Mouse (Mus musculus) heart, adult 2 months (tissue): ENCODE measurements at regions not wholly inside any gene's neighbourhood (a gene's known extent, or its start where the extent isn't known, plus 50 kb on each side); places are given as distances from the start of the nearest gene placed in this dataset.

Experiments
- CTCF ChIP-seq: fragments of 200-600 bp; IDR thresholded peaks from 2 replicates; pipeline ENCODE4 v1.8.1; 2022; ENCODE audit warnings: antibody characterized with exemption, mild to moderate bottlenecking, moderate library complexity
- POLR2A ChIP-seq: fragments of 200-500 bp; IDR thresholded peaks from 2 replicates; pipeline ENCODE4 v1.6.1; 2011; ENCODE audit warnings: mild to moderate bottlenecking, low read depth, low read length, control low read depth; ENCODE audit not compliant: insufficient read depth

GRCm38 (mm10) chr9:51645426-51645825, 119.7 kb upstream of the Arhgap20 start:
- TF ChIP-seq POLR2A (no peak), CTCF (no peak)
